Mouse (Mus musculus): ENCODE results near the gene Pias3. TPM values are rescaled to one million over a fixed set of nuclear protein-coding genes. Genes with fewer than 3 reads are reported as not detected.
"Not testable (repeated sequence)": the region's sequence is repeated elsewhere in the genome, so short reads cannot be mapped to it uniquely, and the experiment has no call there.

Gene Pias3
- total RNA-seq, 2 experiments from 2014 or later = 50.1 to 55.1 TPM

- no peak for DNase-seq (ENCODE audit: low spot score in 2 of 2)
Measured at GRCm38 (mm10) chr3:96727828-96728633, 31.8 kb downstream of the Pias3 start.

- DNase-seq (ENCODE audit: low spot score in 2 of 2) = no peak
Measured at GRCm38 (mm10) chr3:96728634-96729402, 32.6 kb downstream of the Pias3 start.

GRCm38 (mm10) chr3:96729403-96729784 lies 33.2 kb downstream of the Pias3 start:
- DNase-seq (ENCODE audit: low spot score in 2 of 2) = no peak

- DNase-seq (ENCODE audit: low spot score in 2 of 2) = no peak
Measured at GRCm38 (mm10) chr3:96730785-96731184, 34.6 kb downstream of the Pias3 start.

DNA sequence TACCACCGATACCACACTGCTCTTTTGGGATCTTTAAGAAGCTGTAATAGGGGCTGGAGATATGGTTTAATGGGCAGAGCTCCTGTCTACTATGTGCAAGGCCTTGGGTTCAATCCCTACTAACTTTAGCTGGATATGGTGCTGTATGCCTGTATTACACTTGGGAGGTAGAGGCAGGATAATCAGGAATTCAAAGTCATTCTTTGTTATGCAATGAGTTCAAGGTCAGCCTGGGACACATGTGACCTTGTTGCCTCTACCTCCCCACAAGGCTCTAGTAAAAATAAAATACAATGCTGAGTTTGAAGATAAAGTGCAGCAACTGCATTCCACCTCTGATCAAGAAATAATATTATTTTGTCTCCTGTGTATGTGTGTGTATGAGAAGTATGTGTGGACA lies 37.8 kb downstream of the Pias3 start:
- DNase-seq (ENCODE audit: low spot score in 2 of 2) = no peak

DNA sequence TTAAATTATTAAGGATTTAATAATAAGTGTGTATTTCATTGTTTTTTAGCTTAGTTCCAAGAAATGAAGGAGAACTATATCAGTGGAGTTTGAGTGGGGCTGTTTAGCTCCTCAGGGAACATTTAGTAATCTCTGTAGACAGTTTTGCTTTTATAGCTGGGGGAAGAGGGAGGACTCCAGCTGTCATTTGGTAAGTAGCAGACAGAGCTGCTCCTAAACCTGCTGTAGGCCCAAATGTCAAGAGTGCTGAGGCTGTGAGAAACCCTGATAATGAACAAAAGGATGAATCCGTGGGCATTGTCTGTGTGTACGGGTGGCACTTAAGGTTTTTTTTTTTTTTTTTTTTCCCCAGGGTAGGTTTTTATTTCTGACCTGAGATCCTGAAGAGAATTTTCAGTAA lies 39.0 kb downstream of the Pias3 start:
- DNase-seq (ENCODE audit: low spot score in 2 of 2) = no peak

DNA sequence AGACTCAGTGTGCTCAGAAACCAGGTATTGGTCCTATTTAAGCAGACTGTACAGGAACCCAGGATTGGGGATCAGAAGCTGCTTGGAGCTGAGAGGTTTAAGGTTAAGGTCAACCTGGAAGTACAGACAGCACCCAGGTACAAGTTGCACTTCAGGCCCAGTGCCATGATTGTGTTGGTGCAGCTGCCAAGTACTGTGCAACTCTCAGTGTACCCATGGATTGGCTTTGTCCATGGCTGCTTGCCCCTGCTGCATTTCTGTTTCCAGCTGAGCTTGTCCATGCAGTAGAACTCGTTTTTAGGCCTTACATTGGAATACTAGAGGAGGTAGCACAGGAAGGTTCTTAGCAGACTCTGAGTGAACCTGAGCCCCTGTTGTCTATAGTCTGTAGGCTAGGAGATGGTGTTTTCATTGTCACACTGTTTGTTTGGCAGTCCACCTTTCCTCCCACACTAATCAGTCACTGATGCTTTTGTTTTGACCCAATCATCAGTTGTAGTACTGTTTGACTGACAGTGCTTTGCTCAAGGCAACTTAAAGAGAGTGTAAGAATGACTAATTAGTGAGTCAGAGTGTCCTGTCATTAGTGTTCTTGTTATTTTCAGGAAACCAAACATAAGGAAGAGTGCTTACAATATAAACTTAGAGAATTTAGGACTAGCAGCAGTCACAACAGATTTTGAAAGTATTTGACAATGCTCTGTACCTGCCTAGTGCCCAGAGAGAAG lies 41.0 kb downstream of the Pias3 start:
- no peak for DNase-seq (ENCODE audit: low spot score in 2 of 2)

DNA sequence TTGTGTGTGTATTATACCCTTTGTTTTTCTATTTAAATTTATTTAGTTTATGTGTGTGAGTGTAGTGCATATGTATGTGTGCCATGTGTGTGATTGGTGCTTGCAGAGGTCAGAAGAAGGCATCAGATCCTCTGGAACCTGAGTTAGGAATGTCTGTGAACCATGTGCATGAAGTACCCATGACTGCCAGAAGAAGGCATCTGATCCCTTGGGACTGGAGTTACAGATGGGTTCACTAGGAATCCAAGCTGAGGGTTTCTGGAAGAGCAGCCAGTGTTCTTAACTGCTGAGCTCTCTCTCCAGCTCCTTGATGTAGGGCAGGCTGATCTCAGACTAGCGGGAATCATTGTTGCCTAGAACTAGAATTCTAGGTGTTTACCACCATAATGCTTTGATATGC lies 41.8 kb downstream of the Pias3 start:
- DNase-seq (ENCODE audit: low spot score in 2 of 2) = no peak

DNA sequence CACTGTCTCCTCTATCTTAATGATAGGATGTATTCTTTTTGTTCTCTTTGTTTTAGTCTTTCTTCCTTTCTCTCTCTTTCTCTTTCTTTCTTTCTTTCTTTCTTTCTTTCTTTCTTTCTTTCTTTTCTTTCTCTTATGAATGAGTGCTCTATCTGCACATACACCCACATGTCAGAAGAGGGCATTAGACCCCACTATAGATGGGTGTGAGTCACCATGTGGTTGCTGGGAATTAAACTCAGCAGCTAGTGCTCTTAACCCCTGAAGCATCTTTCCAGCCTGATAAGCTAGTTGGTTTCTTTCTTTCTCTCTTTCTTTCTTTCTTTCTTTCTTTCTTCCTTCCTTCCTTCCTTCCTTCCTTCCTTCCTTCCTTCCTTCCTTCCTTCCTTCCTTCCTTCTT lies 44.1 kb downstream of the Pias3 start:
- not testable (repeated sequence) for DNase-seq (ENCODE audit: low spot score in 2 of 2)

GRCm38 (mm10) chr3:96744348-96744747 lies 48.2 kb downstream of the Pias3 start:
- DNase-seq (ENCODE audit: low spot score in 2 of 2) = no peak

DNA sequence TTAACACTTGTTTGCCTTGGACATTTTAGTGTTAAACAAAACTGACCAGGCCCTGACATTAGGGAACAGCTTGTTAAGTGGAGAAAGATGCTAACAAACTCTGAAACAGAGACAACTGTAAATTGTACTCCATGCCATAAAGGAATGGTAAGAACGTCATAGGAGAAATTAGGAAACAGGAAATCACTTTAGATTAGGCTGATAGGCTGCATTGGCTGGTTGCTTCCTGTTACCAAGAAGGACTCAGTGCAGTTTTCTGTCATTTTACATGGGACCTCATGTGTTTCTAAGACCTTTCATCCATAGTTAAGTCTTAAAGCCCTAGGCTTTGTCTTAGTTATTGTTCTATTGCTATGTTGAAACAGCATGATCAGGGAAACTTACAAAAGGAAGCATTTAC lies 50.6 kb downstream of the Pias3 start:
- no peak for DNase-seq (ENCODE audit: low spot score in 2 of 2)

Other genes with a start within 250 kb of the Pias3 start
- not detected for gene BC107364, start 244.1 kb upstream of the Pias3 start, total RNA-seq (2021)
- 10 to 100 TPM in 1 of 2 experiments, 1 to 10 TPM in 1; 3.9 to 11.2 TPM for gene Hfe2, start 171.2 kb upstream of the Pias3 start, total RNA-seq (2021)
- 100 to 1,000 TPM; 980 to 992 TPM for gene Txnip, start 138.4 kb upstream of the Pias3 start, total RNA-seq (2021)
- not detected for gene Gm16253, start 119.4 kb upstream of the Pias3 start, total RNA-seq (2021)
- gene Polr3gl, start 102.2 kb upstream of the Pias3 start, total RNA-seq (2021) = 10 to 100 TPM; 37.6 to 37.8 TPM
- gene Ankrd34a, start 99.7 kb upstream of the Pias3 start, total RNA-seq (2021) = 1 to 10 TPM in 1 of 2 experiments, under 1 TPM in 1; 0.59 to 1.5 TPM
- gene Lix1l, start 95.2 kb upstream of the Pias3 start, total RNA-seq (2021) = 10 to 100 TPM; 66.3 to 69.1 TPM
- gene Rbm8a, start 66.5 kb upstream of the Pias3 start, total RNA-seq (2021) = 10 to 100 TPM; 84.0 to 93.4 TPM
- 10 to 100 TPM; 53.7 to 61.7 TPM for gene Pex11b, start 61.0 kb upstream of the Pias3 start, total RNA-seq (2021)
- gene Gm42957, start 60.9 kb upstream of the Pias3 start, total RNA-seq (2021) = under 1 TPM; 0.23 to 0.25 TPM
- gene Itga10, start 50.8 kb upstream of the Pias3 start, total RNA-seq (2021) = 1 to 10 TPM; 2.4 TPM
- 1 to 10 TPM; 2.7 to 3.3 TPM for gene Ankrd35, start 26.3 kb upstream of the Pias3 start, total RNA-seq (2021)
- 1 to 10 TPM; 2.7 to 3.6 TPM for gene Nudt17, start 12.2 kb downstream of the Pias3 start, total RNA-seq (2021)
- gene Polr3c, start 31.2 kb downstream of the Pias3 start, total RNA-seq (2021) = 10 to 100 TPM; 39.5 to 43.4 TPM
- 10 to 100 TPM; 37.0 to 39.7 TPM for gene Rnf115, start 31.3 kb downstream of the Pias3 start, total RNA-seq (2021)
- 10 to 100 TPM in 1 of 2 experiments, 1 to 10 TPM in 1; 7.2 to 40.4 TPM for gene Pdzk1, start 132.9 kb downstream of the Pias3 start, total RNA-seq (2021)
- gene Cd160, start 133.0 kb downstream of the Pias3 start, total RNA-seq (2021) = under 1 TPM in 1 of 2 experiments, not detected in 1; 0.48 TPM
- 1 to 10 TPM; 3.7 to 4.1 TPM for gene Gja5, start 208.3 kb downstream of the Pias3 start, total RNA-seq (2021)
- gene Gpr89, start 209.0 kb downstream of the Pias3 start, total RNA-seq (2021) = 10 to 100 TPM; 29.1 to 34.6 TPM
- not detected for gene Gja8, start 229.6 kb downstream of the Pias3 start, total RNA-seq (2021)

Data from adrenal gland, postnatal 4 days (tissue).